Mouse (Mus musculus) C2C12 (cell line): ENCODE measurements around the gene Fbxl17.

Experiments used
- CEBPB ChIP-seq: IDR thresholded peaks from one replicate; pipeline ENCODE4 v1.6.1; 2011; ENCODE audit warnings: low read depth, mild to moderate bottlenecking, control low read depth, moderate library complexity
- CTCF ChIP-seq: IDR thresholded peaks from one replicate; pipeline ENCODE4 v1.5.1; 2011; ENCODE audit not compliant: control insufficient read depth, insufficient read depth, insufficient read length
- MYOD1 ChIP-seq: IDR thresholded peaks from one replicate; pipeline ENCODE4 v1.6.1; 2011; ENCODE audit warnings: low read depth; ENCODE audit not compliant: control insufficient read depth, insufficient read length
- MYOG ChIP-seq: IDR thresholded peaks from one replicate; pipeline ENCODE4 v1.6.1; 2011; ENCODE audit not compliant: control insufficient read depth, insufficient read length; ENCODE audit errors: extremely low read depth

- TF ChIP-seq CTCF (no peak), CEBPB (no peak), MYOD1 (no peak), MYOG (no peak)
Observed at GRCm38 (mm10) chr17:63262674-63263073, 237.1 kb downstream of the Fbxl17 start.
